Mouse (Mus musculus) G1E-ER4 (cell line): ENCODE data around the gene Krt8. TPM values are rescaled to one million over a fixed set of nuclear protein-coding genes. Genes with fewer than 3 reads are reported as not detected.

Experiments used
- GATA1 ChIP-seq: IDR thresholded peaks from one replicate; pipeline ENCODE4 v1.8.0; 2012; ENCODE audit warnings: low read length, inconsistent platforms
- polyA plus RNA-seq: library from polyadenylated mRNA; stranded (reverse); fragments of >175 nt; gene quantifications from 2 replicates; pipeline ENCODE4 v1.2.3, GENCODE M21; 2012

Krt8 gene
- polyA plus RNA-seq, 1 experiment, result not detected

- TF ChIP-seq GATA1, result no peak
These were observed 15.6 kb downstream of the Krt8 start for GRCm38 (mm10) chr15:101988714-101989113.

DNA sequence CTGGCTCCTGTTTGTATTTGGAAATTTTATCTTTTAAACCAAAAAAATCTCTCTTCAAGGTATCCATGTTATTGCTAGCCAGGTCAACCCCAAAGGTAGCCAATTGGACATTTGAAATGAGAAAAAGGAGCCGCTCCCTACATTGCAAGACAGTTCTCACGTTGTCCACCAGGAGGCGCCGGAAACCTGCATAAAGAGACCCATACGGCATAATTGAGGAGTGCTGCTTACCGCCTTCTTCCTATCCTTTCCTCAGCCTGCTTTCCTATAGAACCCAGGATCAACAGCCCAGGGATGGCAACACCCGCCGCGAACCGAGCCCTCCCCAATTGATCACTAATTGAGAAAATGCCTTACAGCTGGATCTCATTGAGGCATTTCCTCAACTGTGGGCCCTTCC, 16.2 kb downstream of the Krt8 start:
- no peak for TF ChIP-seq GATA1

DNA sequence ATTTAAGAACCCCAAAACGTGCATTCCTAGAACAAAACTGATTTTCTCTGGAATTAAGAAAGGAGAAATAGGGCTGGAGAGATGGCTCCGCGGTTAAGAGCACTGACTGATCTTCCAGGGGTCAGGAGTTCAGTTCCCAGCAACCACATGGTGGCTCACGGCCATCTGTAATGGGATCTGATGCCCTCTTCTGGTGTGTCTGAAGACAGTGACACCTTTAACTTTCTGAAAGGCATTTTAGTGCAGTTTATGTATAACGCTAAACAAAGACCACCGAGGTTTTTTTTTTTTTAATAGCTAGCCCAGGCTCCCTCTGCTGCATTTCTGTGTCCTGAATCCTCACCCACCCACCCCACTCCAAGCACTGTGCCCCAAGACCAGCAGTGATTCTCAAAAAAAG, 19.5 kb downstream of the Krt8 start:
- TF ChIP-seq GATA1, result no peak

DNA sequence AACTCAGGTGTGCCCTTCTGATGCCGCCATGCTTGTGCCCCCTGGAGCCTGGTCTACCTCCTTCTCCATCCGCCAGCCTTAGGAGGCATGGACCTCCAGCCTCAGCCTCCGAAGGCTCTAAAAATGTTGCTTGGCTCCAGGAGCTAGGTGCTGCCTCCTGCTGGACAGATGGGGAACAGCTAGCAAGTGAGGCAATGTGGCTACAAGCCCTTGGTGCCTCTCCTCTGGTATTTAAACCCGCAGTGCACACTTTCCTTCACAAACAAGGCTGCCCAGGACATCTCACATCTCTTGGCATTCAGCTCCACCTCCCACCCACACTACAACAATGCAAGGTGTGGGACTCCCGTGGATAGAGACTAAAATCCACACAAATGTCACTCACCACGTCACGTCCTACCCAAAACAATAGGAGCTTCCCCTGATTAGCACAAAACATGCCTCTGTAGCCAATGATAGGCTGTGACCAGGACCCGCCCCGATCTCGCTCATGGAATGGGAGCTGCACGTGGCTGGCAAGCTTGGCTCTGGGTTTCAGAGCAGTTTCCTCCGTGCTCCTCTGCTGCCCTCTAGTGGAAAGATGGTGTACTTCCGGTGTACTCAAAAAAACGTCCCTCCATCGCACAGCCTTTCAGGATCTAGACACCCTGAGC, 20.2 kb downstream of the Krt8 start:
- no peak for TF ChIP-seq GATA1

DNA sequence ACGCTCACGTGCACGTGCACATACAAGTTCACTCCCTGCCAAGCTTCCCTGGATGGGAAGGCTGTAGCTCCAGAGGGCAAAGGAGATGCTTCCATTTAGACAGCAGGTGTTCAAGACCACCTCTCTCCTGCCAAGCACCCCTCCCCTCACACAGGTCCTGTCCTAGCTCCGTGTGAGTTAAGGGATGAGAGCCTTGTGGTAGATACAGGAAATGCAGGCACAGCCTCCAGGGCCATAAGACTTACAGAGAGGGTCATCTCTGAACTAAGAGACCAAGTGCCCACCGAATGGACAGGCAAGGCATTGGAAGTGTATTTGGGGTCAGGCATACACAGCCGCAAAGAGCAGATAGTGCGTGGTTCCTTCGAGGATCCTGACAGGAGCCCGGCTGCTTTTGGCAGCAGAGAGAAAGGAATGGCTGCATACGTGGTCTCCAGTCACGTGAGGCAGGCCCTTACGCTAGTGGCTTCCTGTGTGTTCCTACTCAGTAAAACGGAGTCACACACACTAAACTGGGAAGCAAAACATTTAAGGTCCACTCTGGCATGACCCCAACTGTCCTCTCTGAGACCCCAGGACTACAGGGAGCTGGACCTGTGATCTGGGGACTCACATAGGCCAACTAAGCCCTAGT, 20.9 kb downstream of the Krt8 start:
- no peak for TF ChIP-seq GATA1

GRCm38 (mm10) chr15:101980849-101981248, 23.4 kb downstream of the Krt8 start:
- no peak for TF ChIP-seq GATA1

DNA sequence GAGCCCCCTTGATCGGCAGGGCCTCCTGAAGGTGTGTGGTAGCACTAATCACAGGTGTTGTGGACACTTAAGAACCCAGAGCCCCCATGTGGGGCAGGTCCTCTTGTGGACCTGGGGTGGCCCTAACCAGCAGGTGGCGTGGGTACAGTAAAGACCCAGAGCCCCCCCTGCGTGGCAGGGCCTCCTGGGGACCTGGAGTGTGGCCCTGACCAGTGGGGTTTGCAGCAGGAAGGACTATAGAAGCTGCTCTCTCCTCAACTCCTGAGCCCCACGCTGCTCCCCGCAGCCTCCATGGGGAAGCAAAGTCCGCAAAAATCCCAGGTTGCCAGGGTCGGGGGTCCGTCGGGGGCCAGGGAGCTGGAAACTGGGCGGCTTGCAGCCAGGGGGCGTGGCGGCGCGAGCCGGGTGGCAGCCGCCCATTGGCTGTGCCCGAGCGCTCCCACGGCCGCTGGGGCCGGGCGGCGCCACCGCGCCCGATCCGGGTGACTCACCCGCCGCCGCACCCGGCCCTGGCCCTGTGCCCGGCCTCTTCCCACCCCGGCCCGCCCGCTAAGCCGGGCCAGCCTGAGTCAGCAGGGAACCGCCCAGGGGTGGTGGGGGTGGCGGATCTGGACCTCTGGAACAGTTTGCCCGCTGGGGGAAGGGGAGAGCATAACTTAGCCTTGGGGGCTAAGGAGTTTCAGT, 27.1 kb downstream of the Krt8 start:
- no peak for TF ChIP-seq GATA1

DNA sequence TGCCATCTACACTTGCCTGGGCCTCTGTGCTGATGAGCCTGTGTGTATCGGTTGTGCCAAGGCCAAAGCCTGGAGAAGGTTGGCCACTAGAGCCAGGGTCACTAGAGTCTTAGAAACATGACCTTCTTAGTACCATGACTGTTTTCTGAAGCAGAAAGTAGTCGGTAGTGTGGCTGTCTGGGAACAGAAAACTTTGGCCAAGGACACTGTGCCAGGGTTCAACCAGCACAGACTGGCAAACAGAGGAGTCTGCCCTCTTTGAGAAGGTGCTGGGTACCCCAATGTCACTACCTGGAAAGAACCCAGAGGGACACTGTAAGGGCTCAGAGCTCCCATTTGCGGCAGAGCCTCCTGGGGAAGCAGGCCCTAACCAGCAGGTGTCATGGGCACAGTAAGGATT, 27.6 kb downstream of the Krt8 start:
- no peak for TF ChIP-seq GATA1

DNA sequence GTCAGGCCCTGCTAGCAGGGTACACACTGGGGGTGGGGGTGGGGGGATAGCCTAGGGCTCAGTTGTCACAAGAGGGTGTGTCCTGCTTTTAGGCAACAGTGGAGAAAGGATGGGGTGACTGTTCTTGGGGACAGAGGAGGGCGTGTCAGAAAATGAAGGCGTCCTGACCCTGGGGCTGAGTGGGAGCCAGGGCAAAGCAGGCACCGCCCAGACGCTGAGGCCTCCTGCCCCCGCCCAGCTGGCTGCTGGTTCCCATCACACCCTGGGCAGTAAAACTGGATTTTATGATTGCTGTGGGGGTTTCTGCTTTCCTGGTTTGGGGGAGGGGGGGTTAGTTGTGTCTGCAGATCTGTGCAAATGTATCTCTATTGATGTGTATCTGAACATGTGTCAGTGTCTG, 28.3 kb downstream of the Krt8 start:
- no peak for TF ChIP-seq GATA1

DNA sequence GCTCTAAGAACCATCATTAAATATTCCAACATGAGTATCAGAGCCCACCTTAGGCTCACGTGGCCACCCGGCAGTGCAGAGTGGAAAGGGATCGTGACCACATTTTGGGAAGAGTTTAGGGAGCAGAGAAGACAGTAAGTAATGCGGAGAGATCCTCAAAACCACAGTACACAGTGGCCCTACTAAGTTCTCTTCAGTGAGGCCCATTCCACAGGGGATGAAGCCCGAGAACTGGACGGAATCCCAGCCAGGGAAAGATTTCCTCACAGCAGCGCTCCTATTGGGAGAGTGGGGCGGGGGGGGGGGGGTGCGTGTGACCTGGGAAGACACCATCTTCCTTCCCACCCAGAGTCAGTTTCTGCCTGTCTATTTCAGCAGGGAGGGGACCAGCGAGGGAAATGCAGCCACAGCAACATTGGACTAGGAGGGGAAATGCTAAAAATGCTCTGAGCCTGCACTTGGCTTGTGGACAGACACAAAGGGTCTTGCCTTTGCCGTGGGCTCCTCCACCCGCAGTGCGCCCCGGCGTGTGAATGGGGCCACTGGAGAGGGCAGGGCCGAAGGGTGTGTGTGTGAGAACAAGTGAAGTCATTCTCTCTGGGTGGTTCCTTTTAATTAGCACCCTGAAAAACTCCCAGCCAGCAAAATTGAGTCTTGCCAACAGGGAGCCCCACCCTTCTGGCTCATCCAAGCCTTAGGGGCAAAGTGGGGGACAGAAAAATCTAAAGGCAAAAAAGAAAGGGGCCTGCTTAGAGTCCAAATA, 30.0 kb downstream of the Krt8 start:
- TF ChIP-seq GATA1, result no peak

DNA sequence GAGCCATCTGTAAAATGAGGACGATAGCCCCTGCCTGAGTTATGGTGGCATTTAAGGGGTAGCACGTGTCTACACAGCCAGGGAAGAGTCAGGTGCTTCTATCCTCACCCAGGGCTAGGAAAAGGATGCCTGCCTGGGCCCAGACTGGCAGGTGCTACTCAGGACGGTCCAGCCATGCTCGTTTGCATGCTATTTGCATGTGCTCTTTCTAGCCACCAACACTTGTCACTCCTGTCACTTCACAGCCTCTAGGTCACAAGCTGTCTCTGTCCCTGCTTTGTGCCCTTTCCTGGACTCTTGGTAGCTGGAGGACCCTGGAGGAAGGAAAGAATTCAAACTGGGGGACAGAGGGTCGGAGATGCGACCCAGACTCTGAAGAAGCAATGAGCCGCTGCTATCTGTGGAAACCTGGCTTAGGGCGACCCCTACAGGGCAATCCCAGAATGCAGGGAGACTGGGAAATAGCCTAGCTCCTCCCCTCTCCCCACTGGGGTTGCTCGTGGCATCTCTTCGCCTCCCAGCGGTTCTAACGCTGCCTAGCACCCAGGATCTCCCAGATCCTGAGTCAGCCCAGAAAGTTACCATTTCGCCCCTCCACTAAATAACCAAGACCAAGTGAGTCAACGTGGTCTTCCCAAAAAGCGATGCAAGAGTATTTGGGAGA, 30.7 kb downstream of the Krt8 start:
- TF ChIP-seq GATA1, result no peak

- no peak for TF ChIP-seq GATA1
These were observed 33.7 kb downstream of the Krt8 start for GRCm38 (mm10) chr15:101970536-101970935.

- no peak for TF ChIP-seq GATA1
These were observed 37.5 kb downstream of the Krt8 start for GRCm38 (mm10) chr15:101966808-101967207.

GRCm38 (mm10) chr15:101958891-101959290, 45.4 kb downstream of the Krt8 start:
- no peak for TF ChIP-seq GATA1

- no peak for TF ChIP-seq GATA1
These were observed 50.1 kb downstream of the Krt8 start, which contains the start of gene Krt78 for GRCm38 (mm10) chr15:101954187-101954586. Gene Krt78 (minus strand): TSS chr15:101954287.

DNA sequence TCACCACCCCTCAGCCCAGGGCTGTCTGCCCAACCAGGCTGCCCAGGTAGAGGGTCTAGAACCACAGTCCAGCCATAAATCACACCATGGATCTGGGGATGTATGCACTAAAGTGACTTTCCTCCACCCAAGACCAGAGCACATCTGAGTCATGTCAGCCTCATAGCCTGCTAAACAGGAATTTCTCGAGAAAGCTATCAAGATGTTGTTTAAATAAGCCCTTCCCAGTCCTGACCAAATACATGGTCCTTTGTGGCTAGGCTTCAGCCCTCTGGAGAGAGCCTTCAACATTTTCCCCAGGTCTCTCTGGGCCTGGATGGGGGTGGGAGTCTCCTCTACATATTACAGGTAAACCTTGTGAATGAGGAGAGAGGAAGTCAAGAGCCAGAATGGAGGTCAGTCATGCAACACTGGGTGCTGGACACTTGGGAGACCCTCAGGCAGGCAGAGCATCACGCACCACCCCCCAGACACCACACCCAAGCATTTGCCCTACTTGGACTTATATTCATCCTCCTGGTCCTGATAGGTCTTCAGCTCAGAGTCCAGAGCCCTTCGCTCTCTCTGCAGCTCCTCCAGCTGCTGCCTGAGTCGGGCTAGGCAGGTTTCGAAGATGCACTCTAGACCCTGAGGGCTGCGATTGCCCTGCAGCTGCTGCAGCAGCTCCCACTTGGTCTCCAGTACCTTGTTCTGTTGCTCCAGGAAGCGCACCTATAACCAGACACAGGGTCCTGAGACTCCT, 51.4 kb downstream of the Krt8 start:
- TF ChIP-seq GATA1, result no peak

Other genes starting within 250 kb of the Krt8 start
- not detected in 2 replicates for gene Krt72, start 218.0 kb downstream of the Krt8 start, polyA plus RNA-seq
- gene Krt73, start 202.1 kb downstream of the Krt8 start, polyA plus RNA-seq, result not detected in 2 replicates
- gene Krt2, start 186.3 kb downstream of the Krt8 start, polyA plus RNA-seq, result not detected in 2 replicates
- not detected in 2 replicates for gene Krt1, start 153.7 kb downstream of the Krt8 start, polyA plus RNA-seq
- gene Krt77, start 134.8 kb downstream of the Krt8 start, polyA plus RNA-seq, result not detected in 2 replicates
- gene Krt76, start 111.6 kb downstream of the Krt8 start, polyA plus RNA-seq, result not detected in 2 replicates
- not detected in 2 replicates for gene Krt4, start 79.7 kb downstream of the Krt8 start, polyA plus RNA-seq
- gene Krt79, start 64.2 kb downstream of the Krt8 start, polyA plus RNA-seq, result not detected in 2 replicates
- not detected in 2 replicates for gene Krt78, start 50.2 kb downstream of the Krt8 start, polyA plus RNA-seq
- gene Krt18, start 23.7 kb upstream of the Krt8 start, polyA plus RNA-seq, result not detected in 2 replicates
- gene Eif4b, start 69.3 kb upstream of the Krt8 start, polyA plus RNA-seq, result 375 and 424 TPM in 2 replicates
- gene Tns2, start 95.9 kb upstream of the Krt8 start, polyA plus RNA-seq, result 0.27 and 0.48 TPM in 2 replicates
- 17.4 and 17.7 TPM in 2 replicates for gene Spryd3, start 131.8 kb upstream of the Krt8 start, polyA plus RNA-seq
- 0.16 and 0.45 TPM in 2 replicates for gene Igfbp6, start 139.9 kb upstream of the Krt8 start, polyA plus RNA-seq
- gene Soat2, start 146.0 kb upstream of the Krt8 start, polyA plus RNA-seq, result 5.5 and 5.9 TPM in 2 replicates
- gene Zfp740, start 198.8 kb upstream of the Krt8 start, polyA plus RNA-seq, result 14.6 and 16.0 TPM in 2 replicates
- gene Csad, start 200.2 kb upstream of the Krt8 start, polyA plus RNA-seq, result 8.9 and 9.5 TPM in 2 replicates
- 29.3 and 36.6 TPM in 2 replicates for gene Itgb7, start 227.5 kb upstream of the Krt8 start, polyA plus RNA-seq